Mouse (Mus musculus) MN1 (cell line): ENCODE measurements around the gene Gm21860.
"Not testable (repeated sequence)": the region's sequence is repeated elsewhere in the genome, so short reads cannot be mapped to it uniquely, and the experiment has no call there.

Experiments
- DNase-seq: peaks from one replicate; pipeline ENCODE4 v3.0.0-alpha.2; 2016; ENCODE audit warnings: low spot score

The Gm21860 gene

GRCm38 (mm10) chrY:90732101-90732542 is 22.5 kb downstream of the Gm21860 start:
- DNase-seq: peak; percentile 87

GRCm38 (mm10) chrY:90731593-90731955 is 23.0 kb downstream of the Gm21860 start:
- peak; percentile 5 for DNase-seq

- DNase-seq: peak; percentile 5
Observed at GRCm38 (mm10) chrY:90730908-90731592, 23.6 kb downstream of the Gm21860 start.

- DNase-seq: peak; percentile 5
Observed at GRCm38 (mm10) chrY:90729816-90730303, 24.8 kb downstream of the Gm21860 start.

- DNase-seq: not testable (repeated sequence)
Observed at GRCm38 (mm10) chrY:90728905-90729256, 25.7 kb downstream of the Gm21860 start.

- DNase-seq: peak; percentile 6
Observed at GRCm38 (mm10) chrY:90728251-90728904, 26.2 kb downstream of the Gm21860 start.

- peak; percentile 13 for DNase-seq
Observed at GRCm38 (mm10) chrY:90727121-90727908, 27.3 kb downstream of the Gm21860 start.

- DNase-seq: peak; percentile 57
Observed at GRCm38 (mm10) chrY:90725701-90726451, 28.7 kb downstream of the Gm21860 start.

GRCm38 (mm10) chrY:90725166-90725565 is 29.5 kb downstream of the Gm21860 start:
- DNase-seq: not testable (repeated sequence)

GRCm38 (mm10) chrY:90724014-90724709 is 30.5 kb downstream of the Gm21860 start:
- DNase-seq: peak; percentile 4

- DNase-seq: peak; percentile 34
Observed at GRCm38 (mm10) chrY:90723336-90723987, 31.2 kb downstream of the Gm21860 start.

- not testable (repeated sequence) for DNase-seq
Observed at GRCm38 (mm10) chrY:90720505-90720904, 34.1 kb downstream of the Gm21860 start.

GRCm38 (mm10) chrY:90719403-90720232 is 35.0 kb downstream of the Gm21860 start:
- DNase-seq: peak; percentile 7

GRCm38 (mm10) chrY:90718583-90719402 is 35.8 kb downstream of the Gm21860 start:
- DNase-seq: peak; percentile 7

GRCm38 (mm10) chrY:90718021-90718420 is 36.6 kb downstream of the Gm21860 start:
- not testable (repeated sequence) for DNase-seq

- not testable (repeated sequence) for DNase-seq
Observed at GRCm38 (mm10) chrY:90717496-90717895, 37.1 kb downstream of the Gm21860 start.
